Mouse (Mus musculus): ENCODE results near the gene Gstt1.
A peak's percentile ranks its signal among the peaks of the same experiment; 100 is the strongest.

DNA sequence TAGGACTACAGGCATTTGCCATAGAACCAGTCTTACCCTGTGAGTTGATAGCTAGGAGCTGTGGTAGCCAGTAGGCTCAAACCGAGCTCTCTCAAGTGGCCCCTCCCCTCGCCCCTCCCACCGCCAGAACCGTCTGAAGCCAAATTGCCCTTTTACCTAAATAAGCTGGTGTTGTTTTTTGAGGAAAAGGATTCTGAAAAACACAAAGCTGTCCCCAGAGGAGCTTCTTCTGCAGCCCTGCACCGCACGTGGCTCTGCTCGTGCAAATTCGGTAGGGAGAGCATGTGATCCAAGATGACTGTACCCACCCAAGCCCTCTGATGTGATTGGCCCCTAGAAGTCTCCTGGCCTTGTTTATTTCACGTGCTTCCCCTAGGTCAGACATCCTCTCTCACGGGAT lies 36.9 kb upstream of the Gstt1 start:
- TF ChIP-seq USF1 (IDR thresholded peaks at IDR 0.05; ENCODE audit: low read depth) = peak; percentile 12
- no peak for TF ChIP-seq MAX (IDR thresholded peaks at IDR 0.05)
- no peak for TF ChIP-seq CTCF (IDR thresholded peaks at IDR 0.05; ENCODE audit: control insufficient read depth, insufficient read depth, insufficient read length)
